Mouse (Mus musculus) bone marrow macrophage, adult 2 months (primary cell): Measurements from ENCODE around the gene Ubald2.

Experiments used
- CTCF ChIP-seq: IDR thresholded peaks from 2 replicates; pipeline ENCODE4 v1.5.1; 2012; ENCODE audit warnings: low read depth, mild to moderate bottlenecking, low read length, moderate library complexity
- POLR2A ChIP-seq: IDR thresholded peaks from 2 replicates; pipeline ENCODE4 v1.6.1; 2012; ENCODE audit warnings: mild to moderate bottlenecking, low read depth, low read length, borderline replicate concordance

- TF ChIP-seq CTCF (no peak), POLR2A (no peak)
These were observed 47.9 kb upstream of the Ubald2 start for GRCm38 (mm10) chr11:116385999-116386398.
